Mouse (Mus musculus) adrenal gland, adult 8-10 months (tissue): ENCODE measurements at regions not wholly inside any gene's neighbourhood (a gene's known extent, or its start where the extent isn't known, plus 50 kb on each side); places are given as distances from the start of the nearest gene placed in this dataset.
"Not testable (repeated sequence)": the region's sequence is repeated elsewhere in the genome, so short reads cannot be mapped to it uniquely, and the experiment has no call there.

Source experiments
- DNase-seq: peaks from one replicate; pipeline ENCODE4 v3.0.0; 2022

- DNase-seq, result no peak
These were observed 141.3 kb upstream of the Fam3c start for GRCm38 (mm10) chr6:22497306-22497705.

- no peak for DNase-seq
These were observed 140.4 kb upstream of the Fam3c start for GRCm38 (mm10) chr6:22496471-22496870.

- DNase-seq, result no peak
These were observed 137.7 kb upstream of the Fam3c start for GRCm38 (mm10) chr6:22493632-22494260.

- no peak for DNase-seq
These were observed 136.9 kb upstream of the Fam3c start for GRCm38 (mm10) chr6:22492896-22493295.

GRCm38 (mm10) chr6:22490762-22491161 is 134.7 kb upstream of the Fam3c start:
- no peak for DNase-seq

GRCm38 (mm10) chr6:22487467-22487866 is 131.4 kb upstream of the Fam3c start:
- DNase-seq, result no peak

GRCm38 (mm10) chr6:22485828-22486518 is 129.9 kb upstream of the Fam3c start:
- no peak for DNase-seq

- not testable (repeated sequence) for DNase-seq
These were observed 126.2 kb upstream of the Fam3c start for GRCm38 (mm10) chr6:22482257-22482656.

- no peak for DNase-seq
These were observed 118.6 kb upstream of the Fam3c start for GRCm38 (mm10) chr6:22474604-22475003.

GRCm38 (mm10) chr6:22474011-22474410 is 118.0 kb upstream of the Fam3c start:
- no peak for DNase-seq

GRCm38 (mm10) chr6:22472400-22472799 is 116.4 kb upstream of the Fam3c start:
- not testable (repeated sequence) for DNase-seq

GRCm38 (mm10) chr6:22467334-22467993 is 111.4 kb upstream of the Fam3c start:
- no peak for DNase-seq

- no peak for DNase-seq
These were observed 109.9 kb upstream of the Fam3c start for GRCm38 (mm10) chr6:22465926-22466325.

GRCm38 (mm10) chr6:22459440-22460016 is 103.5 kb upstream of the Fam3c start:
- DNase-seq, result no peak

- DNase-seq, result no peak
These were observed 96.2 kb upstream of the Fam3c start for GRCm38 (mm10) chr6:22452203-22452602.

- DNase-seq, result no peak
These were observed 94.5 kb upstream of the Fam3c start for GRCm38 (mm10) chr6:22450501-22450900.

GRCm38 (mm10) chr6:22448906-22449305 is 92.9 kb upstream of the Fam3c start:
- no peak for DNase-seq

- no peak for DNase-seq
These were observed 91.6 kb upstream of the Fam3c start for GRCm38 (mm10) chr6:22447636-22448035.

GRCm38 (mm10) chr6:22446621-22447310 is 90.7 kb upstream of the Fam3c start:
- no peak for DNase-seq

- not testable (repeated sequence) for DNase-seq
These were observed 88.8 kb upstream of the Fam3c start for GRCm38 (mm10) chr6:22444856-22445255.

- DNase-seq, result no peak
These were observed 88.2 kb upstream of the Fam3c start for GRCm38 (mm10) chr6:22444220-22444619.

GRCm38 (mm10) chr6:22443573-22443972 is 87.5 kb upstream of the Fam3c start:
- no peak for DNase-seq

GRCm38 (mm10) chr6:22443170-22443569 is 87.1 kb upstream of the Fam3c start:
- no peak for DNase-seq
